Mouse (Mus musculus) layer of hippocampus, adult 2 months (tissue): Measurements from ENCODE around the gene Plch1. TPM values are rescaled to one million over a fixed set of nuclear protein-coding genes. Genes with fewer than 3 reads are reported as not detected.

ENCODE experiments used
- DNase-seq, 2 experiments: peaks; one replicate each; pipeline ENCODE4 v3.0.0; 2022; ENCODE audit warnings: low spot score in 2 of 2
- H3K27ac ChIP-seq: fragments of 200-600 bp; 2 replicates; pipeline ENCODE4 v1.8.1; 2022
- H3K4me3 ChIP-seq: fragments of 200-600 bp; 2 replicates; pipeline ENCODE4 v1.8.1; 2022; ENCODE audit warnings: mild to moderate bottlenecking
- CTCF ChIP-seq: fragments of 200-600 bp; conservative IDR thresholded peaks from 2 replicates; pipeline ENCODE4 v1.8.1; 2022; ENCODE audit warnings: antibody characterized with exemption, mild to moderate bottlenecking, moderate library complexity
- total RNA-seq, 2 experiments: library from RNA; stranded (reverse); gene quantifications; 2 replicates each; pipeline ENCODE4 v1.2.3; 2021

The Plch1 gene
- total RNA-seq, 2 experiments from 2014 or later = 3.9 to 5.0 TPM

GRCm38 (mm10) chr3:63842436-63842835, 56.8 kb downstream of the Plch1 start:
- no peak overlapping the region for H3K27ac ChIP-seq
- no peak for TF ChIP-seq CTCF
- no peak for DNase-seq
- no peak overlapping the region for H3K4me3 ChIP-seq

- no peak for DNase-seq
- Histone ChIP-seq H3K4me3 (no peak overlapping the region), H3K27ac (no peak overlapping the region)
- TF ChIP-seq CTCF = no peak
These were observed 61.5 kb downstream of the Plch1 start for GRCm38 (mm10) chr3:63837750-63838149.

GRCm38 (mm10) chr3:63836937-63837632, 62.2 kb downstream of the Plch1 start:
- no peak for TF ChIP-seq CTCF
- DNase-seq = no peak
- Histone ChIP-seq H3K4me3 (no peak overlapping the region), H3K27ac (no peak overlapping the region)

- no peak for TF ChIP-seq CTCF
- DNase-seq = no peak
- no peak overlapping the region for H3K27ac ChIP-seq
- H3K4me3 ChIP-seq = no peak overlapping the region
These were observed 63.5 kb downstream of the Plch1 start for GRCm38 (mm10) chr3:63835816-63836215.

- no peak for DNase-seq
- TF ChIP-seq CTCF = no peak
These were observed 75.3 kb downstream of the Plch1 start for GRCm38 (mm10) chr3:63823874-63824400.

GRCm38 (mm10) chr3:63822631-63823030, 76.6 kb downstream of the Plch1 start:
- TF ChIP-seq CTCF = no peak
- Histone ChIP-seq H3K27ac (no peak overlapping the region; the same call in 1 of the 2 replicates), H3K4me3 (no peak overlapping the region)
- peak; percentile 26 to 31 for DNase-seq

More at GRCm38 (mm10) chr3:63823874-63824400, 75.3 kb downstream of the Plch1 start:
- H3K4me3 ChIP-seq = no peak overlapping the region
- no peak overlapping the region for H3K27ac ChIP-seq

GRCm38 (mm10) chr3:63815131-63815530, 84.1 kb downstream of the Plch1 start:
- no peak for TF ChIP-seq CTCF
- H3K27ac ChIP-seq = no peak overlapping the region
- no peak overlapping the region for H3K4me3 ChIP-seq
- DNase-seq = no peak

- Histone ChIP-seq H3K27ac (no peak overlapping the region), H3K4me3 (no peak overlapping the region)
- no peak for DNase-seq
- no peak for TF ChIP-seq CTCF
These were observed 85.1 kb downstream of the Plch1 start for GRCm38 (mm10) chr3:63814203-63814602.

- Histone ChIP-seq H3K27ac (no peak overlapping the region), H3K4me3 (no peak overlapping the region)
- no peak for TF ChIP-seq CTCF
- no peak for DNase-seq
These were observed 92.4 kb downstream of the Plch1 start for GRCm38 (mm10) chr3:63806906-63807305.

- no peak for DNase-seq
- TF ChIP-seq CTCF = no peak
- Histone ChIP-seq H3K4me3 (no peak overlapping the region), H3K27ac (no peak overlapping the region)
These were observed 93.8 kb downstream of the Plch1 start for GRCm38 (mm10) chr3:63805496-63805895.

GRCm38 (mm10) chr3:63800685-63801084, 98.6 kb downstream of the Plch1 start:
- Histone ChIP-seq H3K4me3 (no peak overlapping the region), H3K27ac (no peak overlapping the region)
- no peak for TF ChIP-seq CTCF
- no peak for DNase-seq

- no peak for DNase-seq
- no peak for TF ChIP-seq CTCF
- no peak overlapping the region for H3K4me3 ChIP-seq
- no peak overlapping the region for H3K27ac ChIP-seq
These were observed 112.4 kb downstream of the Plch1 start for GRCm38 (mm10) chr3:63786805-63787365.

- H3K27ac ChIP-seq = no peak overlapping the region
- H3K4me3 ChIP-seq = no peak overlapping the region
- DNase-seq = no peak
- TF ChIP-seq CTCF = peak; percentile 41
These were observed 126.5 kb downstream of the Plch1 start for GRCm38 (mm10) chr3:63772617-63773305.
